Mouse (Mus musculus) forebrain, embryonic 11.5 days (tissue): ENCODE data around the gene Fkbp14. TPM values are rescaled to one million over a fixed set of nuclear protein-coding genes. Genes with fewer than 3 reads are reported as not detected.

Source experiments
- ATAC-seq: fragments of 200-750 bp; cut with Nextera tagmentation; replicated peaks from 2 replicates; pipeline ENCODE4 v1.8.0; 2017; ENCODE audit warnings: moderate TSS enrichment; ENCODE audit not compliant: low FRiP score
- DNase-seq: peaks from one replicate; pipeline ENCODE4 v3.0.0-alpha.2; 2017; ENCODE audit warnings: low spot score
- H3K27ac ChIP-seq: fragments of 300-500 bp; sonication (generic); 2 replicates; pipeline ENCODE4 v1.5.1; 2014; ENCODE audit warnings: low read depth, low read length
- H3K27me3 ChIP-seq: fragments of 300-500 bp; sonication (generic); 2 replicates; pipeline ENCODE4 v1.6.1; 2014; ENCODE audit warnings: mild to moderate bottlenecking, low read length, mixed read lengths; ENCODE audit not compliant: control insufficient read depth, insufficient read depth
- H3K36me3 ChIP-seq: fragments of 300-500 bp; sonication (generic); 2 replicates; pipeline ENCODE4 v1.6.1; 2014; ENCODE audit warnings: mild to moderate bottlenecking, low read length, moderate library complexity, mixed read lengths; ENCODE audit not compliant: control insufficient read depth, insufficient read depth
- H3K4me1 ChIP-seq: fragments of 300-500 bp; sonication (generic); replicated peaks from 2 replicates; pipeline ENCODE4 v1.6.1; 2014; ENCODE audit warnings: low read length, mixed read lengths; ENCODE audit not compliant: control insufficient read depth, insufficient read depth
- H3K4me2 ChIP-seq: fragments of 300-500 bp; sonication (generic); 2 replicates; pipeline ENCODE4 v1.6.1; 2014; ENCODE audit warnings: low read depth, mild to moderate bottlenecking, low read length, moderate library complexity, mixed read lengths; ENCODE audit not compliant: severe bottlenecking
- H3K4me3 ChIP-seq: fragments of 300-500 bp; sonication (generic); 2 replicates; pipeline ENCODE4 v1.5.1; 2014; ENCODE audit warnings: low read depth, low read length
- H3K9ac ChIP-seq: fragments of 300-500 bp; sonication (generic); 2 replicates; pipeline ENCODE4 v1.6.1; 2014; ENCODE audit warnings: low read length
- H3K9me3 ChIP-seq: fragments of 300-500 bp; sonication (generic); 2 replicates; pipeline ENCODE4 v1.6.1; 2016; ENCODE audit warnings: low read length, mixed read lengths; ENCODE audit not compliant: control insufficient read depth
- WGBS: fragments of 180-500 bp; shearing (Covaris S2); extraction: QIAGEN DNeasy Blood & Tissue Kit; methylation state at CpG from one replicate; pipeline ENCODE4 v1.1.7; 2014; 5-methylcytosine and 5-hydroxymethylcytosine counted together
- polyA plus RNA-seq: library from polyadenylated mRNA; unstranded; fragments of >200 nt; fragmentation: Nextera tagmentation; extraction: Ambion mirVana; gene quantifications from 2 replicates; pipeline ENCODE4 v1.2.1, GENCODE M21; 2014

Gene Fkbp14
- polyA plus RNA-seq, 1 experiment from 2014 or later, result 18.8 TPM

GRCm38 (mm10) chr6:54573218-54573955 is 23.7 kb downstream of the Fkbp14 start:
- H3K27ac ChIP-seq, result no peak overlapping the region; the same call in 1 of the 2 replicates
- H3K4me2 ChIP-seq, result no peak overlapping the region
- no peak overlapping the region for H3K4me3 ChIP-seq
- no peaks in the 10 kb centered on the region for H3K36me3 ChIP-seq
- no peaks in the 10 kb centered on the region for H3K27me3 ChIP-seq
- 27% methylated on average over 6 of the region's 6 CpGs for WGBS
- ATAC-seq, result peak; percentile 69; the same call in 1 of the 2 replicates
- 0 out of 2 replicates have a peak overlapping the region, but pooled peaks have one; percentile 9 for H3K9ac ChIP-seq
- no peaks in the 10 kb centered on the region for H3K9me3 ChIP-seq
- no peak for DNase-seq
- H3K4me1 ChIP-seq, result peaks cover 10% of the 10 kb centered on the region

DNA sequence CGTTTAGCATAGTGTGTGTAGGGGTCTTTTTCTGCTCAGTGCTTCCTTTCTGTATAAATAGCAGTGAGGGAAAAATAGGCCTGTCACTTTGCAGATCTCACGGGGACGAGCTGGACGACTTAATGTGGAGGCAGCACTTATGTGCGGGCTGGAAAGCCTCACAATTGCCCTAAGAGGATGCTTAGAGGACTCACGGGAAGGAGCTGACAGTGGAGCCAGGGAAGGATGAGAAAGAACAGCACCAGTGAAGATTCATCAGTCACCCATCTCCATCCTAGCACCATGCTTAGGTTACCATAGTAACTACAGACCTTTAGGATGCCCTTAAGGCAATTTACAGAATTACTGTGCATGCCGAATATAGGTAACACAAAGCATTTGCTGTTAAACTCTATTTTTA is 27.3 kb downstream of the Fkbp14 start:
- H3K27ac ChIP-seq, result no peak overlapping the region
- DNase-seq, result no peak
- no peak overlapping the region for H3K4me2 ChIP-seq
- WGBS, result 38% methylated on average over 7 of the region's 7 CpGs
- H3K9me3 ChIP-seq, result no peaks in the 10 kb centered on the region
- H3K27me3 ChIP-seq, result no peaks in the 10 kb centered on the region
- H3K9ac ChIP-seq, result no peak overlapping the region
- H3K4me3 ChIP-seq, result no peak overlapping the region
- no peaks in the 10 kb centered on the region for H3K36me3 ChIP-seq
- no peak for ATAC-seq
- H3K4me1 ChIP-seq, result peaks cover 14% of the 10 kb centered on the region

DNA sequence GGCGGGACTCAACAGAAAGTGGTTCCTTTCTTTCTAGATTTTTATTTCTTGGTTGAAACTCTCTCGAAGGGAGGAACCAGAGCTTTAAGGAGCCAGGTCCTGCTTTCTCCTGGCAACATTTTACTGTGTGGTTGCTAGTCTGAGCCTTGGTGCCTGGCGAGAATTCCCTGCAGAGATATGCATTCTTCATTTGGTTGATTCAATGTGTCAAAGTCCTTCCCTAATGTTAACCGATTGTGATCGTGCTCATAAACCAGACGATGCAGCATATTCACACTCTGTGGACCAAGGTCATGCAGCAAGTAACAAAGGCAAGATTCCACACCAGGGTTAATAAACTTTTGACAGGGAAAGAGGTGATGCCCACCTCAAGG is 30.6 kb downstream of the Fkbp14 start:
- DNase-seq (no peak), ATAC-seq (no peak; the same call in 1 of the 2 replicates)
- 10% methylated on average over 6 of the region's 6 CpGs for WGBS

DNA sequence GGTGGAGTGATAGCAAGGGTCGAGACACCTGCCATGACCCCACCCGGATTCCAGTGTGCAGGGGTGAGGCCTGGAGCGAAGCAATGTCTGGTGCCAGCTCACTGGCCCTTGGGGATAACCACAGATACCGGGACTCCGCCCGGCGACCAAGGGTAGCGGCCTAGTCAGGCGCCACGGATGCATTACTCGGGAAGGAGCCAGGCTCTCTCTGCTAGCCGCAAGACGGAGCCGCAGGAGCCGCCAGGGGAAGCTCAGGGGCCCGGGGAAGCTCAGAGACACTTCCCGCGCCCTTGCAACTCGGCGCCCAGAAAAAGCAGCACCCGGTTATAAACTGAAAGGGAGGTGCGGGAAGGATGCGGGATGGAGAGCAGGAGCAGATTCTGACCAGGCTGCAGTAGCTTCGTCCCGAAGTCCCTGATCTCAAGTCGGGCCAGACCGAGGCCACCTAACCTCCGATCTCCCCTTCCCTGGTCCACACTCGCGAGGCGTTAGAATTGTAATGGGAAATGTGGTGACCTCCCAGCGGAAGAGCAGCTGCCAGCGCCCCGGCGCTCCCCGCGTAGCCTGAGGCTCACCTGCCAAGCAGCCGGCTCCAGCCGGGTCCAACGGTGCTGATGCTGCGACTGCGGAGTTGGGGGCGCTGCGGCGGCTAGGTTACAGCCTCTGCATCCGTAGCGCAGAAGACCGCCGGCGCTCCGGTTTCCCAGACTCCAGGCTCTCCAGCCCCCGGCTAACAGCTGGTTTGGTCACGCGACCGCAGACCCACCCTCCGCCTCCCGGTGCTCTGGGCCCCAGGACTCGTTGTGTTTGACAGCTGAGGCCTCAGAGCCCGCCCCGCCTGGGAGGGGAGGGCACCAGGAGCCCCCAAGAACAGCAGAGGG is 31.2 kb downstream of the Fkbp14 start, which contains the start of gene Scrn1:
TSS of gene Scrn1 (minus strand) at position 825 of the 881 bp plus-strand sequence.
- no peaks in the 10 kb centered on the region for H3K9me3 ChIP-seq
- peak within 1 kb of the TSS; percentile 71 for H3K4me2 ChIP-seq
- H3K4me1 ChIP-seq, result peaks cover 18% of the 10 kb centered on the region
- under 1% methylated on average over 59 of the region's 60 CpGs for WGBS
- H3K27ac ChIP-seq, result peak within 1 kb of the TSS; percentile 77
- no peaks in the 10 kb centered on the region for H3K27me3 ChIP-seq
- peak within 1 kb of the TSS; percentile 69 for H3K4me3 ChIP-seq
- DNase-seq, result peak; percentile 92
- H3K9ac ChIP-seq, result peak within 1 kb of the TSS; percentile 87
- H3K36me3 ChIP-seq, result no peaks in the 10 kb centered on the region
- peak; percentile 89 for ATAC-seq

More for the DNA sequence above, 30.6 kb downstream of the Fkbp14 start:
- no peaks in the 10 kb centered on the region for H3K27me3 ChIP-seq
- peaks cover 18% of the 10 kb centered on the region for H3K4me1 ChIP-seq
- H3K36me3 ChIP-seq, result no peaks in the 10 kb centered on the region
- H3K9me3 ChIP-seq, result no peaks in the 10 kb centered on the region
- peak overlapping the region; percentile 71 for H3K4me2 ChIP-seq
- H3K4me3 ChIP-seq, result peak overlapping the region; percentile 69
- peak overlapping the region; percentile 87 for H3K9ac ChIP-seq
- H3K27ac ChIP-seq, result peak overlapping the region; percentile 77

DNA sequence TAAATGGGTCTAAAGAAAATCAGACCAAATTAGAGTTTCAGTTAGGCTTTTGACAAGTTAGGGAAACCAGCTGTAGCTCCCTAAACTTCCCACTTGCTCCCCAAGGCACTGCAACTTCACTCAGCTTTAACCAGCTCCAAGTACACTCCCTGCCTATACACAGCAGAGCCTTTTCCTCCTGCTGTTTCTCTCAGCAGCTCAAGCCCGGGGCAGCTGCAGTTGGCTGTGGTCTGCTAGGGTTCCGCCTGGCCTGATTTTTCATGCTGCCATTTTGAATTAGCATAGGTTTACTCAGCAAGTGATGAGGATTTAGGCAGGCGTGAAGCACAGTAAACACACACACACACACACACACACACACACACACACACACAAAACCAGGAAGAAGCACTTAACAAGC is 32.1 kb downstream of the Fkbp14 start:
- Histone ChIP-seq H3K4me2 (peak overlapping the region; percentile 71), H3K9ac (peak overlapping the region; percentile 87), H3K4me1 (peaks cover 16% of the 10 kb centered on the region), H3K9me3 (no peaks in the 10 kb centered on the region), H3K27me3 (no peaks in the 10 kb centered on the region), H3K4me3 (peak overlapping the region; percentile 69), H3K36me3 (no peaks in the 10 kb centered on the region), H3K27ac (peak overlapping the region; percentile 77; the same call in 1 of the 2 replicates)
- DNase-seq, result peak; percentile 68
- ATAC-seq, result no peak
- 13% methylated on average over 3 of the region's 3 CpGs for WGBS

DNA sequence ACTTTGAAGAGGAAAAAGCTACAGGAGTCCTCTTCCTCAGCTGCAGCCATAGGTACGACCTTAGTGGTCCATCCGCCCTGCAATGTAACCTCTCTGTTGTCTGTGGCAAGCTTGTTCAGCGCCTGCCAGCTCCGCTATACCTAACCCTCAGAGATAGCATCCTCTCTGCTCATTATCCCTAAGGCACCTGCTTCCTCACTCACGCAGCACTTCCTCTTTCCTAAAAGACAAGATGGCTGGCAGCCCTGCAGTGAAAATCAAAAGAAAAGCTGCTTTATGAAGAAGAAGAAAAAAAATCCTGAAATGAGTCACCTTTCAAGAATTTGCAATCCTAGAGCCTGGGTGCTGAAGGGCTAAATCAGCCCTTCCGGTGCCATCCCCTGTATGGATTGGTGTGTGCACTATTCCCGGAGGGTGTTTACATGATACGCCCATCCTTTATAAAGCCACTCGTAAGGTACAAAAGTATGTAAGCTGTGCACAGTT is 32.6 kb downstream of the Fkbp14 start:
- Histone ChIP-seq H3K4me2 (peak overlapping the region; percentile 71), H3K4me1 (peaks cover 13% of the 10 kb centered on the region; the same call in 1 of the 2 replicates)
- no peak for ATAC-seq

DNA sequence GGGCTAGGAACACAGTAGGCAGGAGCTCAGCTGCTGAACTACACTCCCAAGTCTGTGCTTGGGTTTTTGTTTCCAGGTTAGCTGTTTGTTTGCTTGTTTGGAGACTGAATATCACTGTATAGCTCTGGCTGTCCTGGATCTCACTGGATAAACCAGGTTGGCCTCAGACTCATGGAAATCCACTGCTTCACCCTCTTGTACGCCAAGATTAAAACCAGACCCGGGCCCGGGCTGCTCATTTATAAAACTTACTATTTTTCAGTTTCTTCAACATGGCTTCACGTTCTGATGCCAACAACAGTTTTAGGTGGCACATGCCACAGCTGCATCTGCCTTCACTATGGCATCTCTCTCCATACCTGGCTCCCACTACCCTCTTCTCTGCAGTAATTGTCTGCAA is 33.5 kb downstream of the Fkbp14 start:
- H3K4me3 ChIP-seq, result no peak overlapping the region
- 84% methylated on average over 4 of the region's 4 CpGs for WGBS
- peaks cover 13% of the 10 kb centered on the region; the same call in 1 of the 2 replicates for H3K4me1 ChIP-seq
- H3K9me3 ChIP-seq, result no peaks in the 10 kb centered on the region
- ATAC-seq (no peak), DNase-seq (no peak)
- no peaks in the 10 kb centered on the region for H3K36me3 ChIP-seq
- peak overlapping the region; percentile 27; the same call in 1 of the 2 replicates for H3K4me2 ChIP-seq
- H3K27ac ChIP-seq, result no peak overlapping the region
- H3K27me3 ChIP-seq, result no peaks in the 10 kb centered on the region
- H3K9ac ChIP-seq, result no peak overlapping the region

More for the DNA sequence above, 32.6 kb downstream of the Fkbp14 start:
- no peak overlapping the region for H3K27ac ChIP-seq
- H3K36me3 ChIP-seq, result no peaks in the 10 kb centered on the region
- H3K4me3 ChIP-seq, result peak overlapping the region; percentile 69
- no peaks in the 10 kb centered on the region for H3K9me3 ChIP-seq
- WGBS, result 60% methylated on average over 9 of the region's 9 CpGs
- H3K9ac ChIP-seq, result peak overlapping the region; percentile 87
- no peak for DNase-seq
- no peaks in the 10 kb centered on the region for H3K27me3 ChIP-seq

DNA sequence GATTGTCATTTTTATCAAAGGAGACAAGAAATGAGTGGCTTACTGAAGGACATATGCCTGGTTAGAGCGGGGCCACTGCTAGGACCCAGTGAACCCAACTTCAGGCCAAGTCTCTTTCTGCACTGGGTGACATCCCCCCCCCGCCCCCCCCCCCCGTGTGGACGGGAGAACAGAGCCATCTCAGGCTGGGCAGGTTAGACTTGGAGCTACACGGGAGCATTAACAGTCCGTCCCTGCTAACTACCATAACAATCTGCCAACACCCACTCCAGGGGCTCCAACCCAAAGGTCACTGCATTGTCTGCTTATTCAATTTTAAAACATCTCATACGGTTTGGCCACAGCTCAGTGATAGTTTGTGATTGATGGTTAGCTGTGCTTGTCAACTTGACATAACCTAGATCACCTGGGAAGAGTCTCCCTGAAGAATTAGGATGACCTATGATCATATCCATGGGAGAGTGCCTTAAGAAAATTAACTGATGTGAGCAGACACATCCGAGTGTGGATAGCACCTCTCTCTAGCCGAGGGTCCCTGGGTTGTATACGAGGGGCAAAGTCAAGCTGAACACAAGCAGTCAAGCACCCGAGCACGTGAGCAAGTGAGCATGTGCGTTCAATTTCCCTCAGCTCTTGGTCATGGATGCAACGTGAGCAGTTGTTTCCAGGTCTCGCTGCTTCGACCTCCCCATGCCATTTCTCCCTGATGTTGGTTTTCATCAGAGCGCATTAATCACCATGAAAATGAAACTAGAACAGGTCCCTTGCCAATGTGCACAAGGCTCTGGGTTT is 34.9 kb downstream of the Fkbp14 start:
- Histone ChIP-seq H3K9ac (no peak overlapping the region), H3K27me3 (no peaks in the 10 kb centered on the region), H3K4me2 (no peak overlapping the region), H3K36me3 (no peaks in the 10 kb centered on the region), H3K4me1 (peaks cover 12% of the 10 kb centered on the region; the same call in 1 of the 2 replicates), H3K27ac (no peak overlapping the region), H3K4me3 (no peak overlapping the region), H3K9me3 (no peaks in the 10 kb centered on the region)
- ATAC-seq (no peak), DNase-seq (no peak)
- 75% methylated on average over 17 of the region's 17 CpGs for WGBS
